Mouse (Mus musculus): ENCODE data around the gene Mettl21c. TPM values are rescaled to one million over a fixed set of nuclear protein-coding genes. Genes with fewer than 3 reads are reported as not detected.

Mettl21c gene
- polyA plus RNA-seq, 1 experiment: not detected

- Histone ChIP-seq H3K4me1 (ENCODE audit: control insufficient read depth, insufficient read depth, low read length) (no peaks in the 10 kb centered on the region), H3K4me3 (ENCODE audit: insufficient read depth, low read depth, low read length) (no peak overlapping the region), H3K27ac (ENCODE audit: insufficient read depth, low read depth, low read length) (no peak overlapping the region)
- TF ChIP-seq POLR2A (IDR thresholded peaks at IDR 0.05; ENCODE audit: insufficient read depth, low read depth, low read length) (no peak), CTCF (IDR thresholded peaks at IDR 0.05; ENCODE audit: insufficient read depth, low read depth, low read length) (no peak)
- 95% methylated on average over 5 of the region's 5 CpGs for WGBS
Measured at GRCm38 (mm10) chr1:44032948-44033347, 13.1 kb upstream of the Mettl21c start.

GRCm38 (mm10) chr1:44032213-44032612 is 12.4 kb upstream of the Mettl21c start:
- H3K27ac ChIP-seq (ENCODE audit: insufficient read depth, low read depth, low read length): no peak overlapping the region
- TF ChIP-seq CTCF (IDR thresholded peaks at IDR 0.05; ENCODE audit: insufficient read depth, low read depth, low read length) (no peak), POLR2A (IDR thresholded peaks at IDR 0.05; ENCODE audit: insufficient read depth, low read depth, low read length) (no peak)
- WGBS: 74% methylated on average over 2 of the region's 2 CpGs
- no peaks in the 10 kb centered on the region for H3K4me1 ChIP-seq (ENCODE audit: control insufficient read depth, insufficient read depth, low read length)
- no peak overlapping the region for H3K4me3 ChIP-seq (ENCODE audit: insufficient read depth, low read depth, low read length)

- Histone ChIP-seq H3K4me3 (ENCODE audit: insufficient read depth, low read depth, low read length) (no peak overlapping the region), H3K27ac (ENCODE audit: insufficient read depth, low read depth, low read length) (no peak overlapping the region), H3K4me1 (ENCODE audit: control insufficient read depth, insufficient read depth, low read length) (no peaks in the 10 kb centered on the region)
- WGBS: 81% methylated on average over 1 of the region's 1 CpGs
- no peak for TF ChIP-seq POLR2A (IDR thresholded peaks at IDR 0.05; ENCODE audit: insufficient read depth, low read depth, low read length)
- no peak for TF ChIP-seq CTCF (IDR thresholded peaks at IDR 0.05; ENCODE audit: insufficient read depth, low read depth, low read length)
Measured at GRCm38 (mm10) chr1:44027651-44028050, 7.8 kb upstream of the Mettl21c start.

- H3K4me1 ChIP-seq (ENCODE audit: control insufficient read depth, insufficient read depth, low read length): no peaks in the 10 kb centered on the region
- no peak overlapping the region for H3K27ac ChIP-seq (ENCODE audit: insufficient read depth, low read depth, low read length)
- no peak overlapping the region for H3K4me3 ChIP-seq (ENCODE audit: insufficient read depth, low read depth, low read length)
- no peak for TF ChIP-seq POLR2A (IDR thresholded peaks at IDR 0.05; ENCODE audit: insufficient read depth, low read depth, low read length)
- no peak for TF ChIP-seq CTCF (IDR thresholded peaks at IDR 0.05; ENCODE audit: insufficient read depth, low read depth, low read length)
- 88% methylated on average over 1 of the region's 1 CpGs for WGBS
Measured at GRCm38 (mm10) chr1:44022656-44023055, 2.8 kb upstream of the Mettl21c start.

- WGBS: 94% methylated on average over 2 of the region's 2 CpGs
- TF ChIP-seq CTCF (IDR thresholded peaks at IDR 0.05; ENCODE audit: insufficient read depth, low read depth, low read length) (no peak), POLR2A (IDR thresholded peaks at IDR 0.05; ENCODE audit: insufficient read depth, low read depth, low read length) (no peak)
- no peak overlapping the region for H3K4me3 ChIP-seq (ENCODE audit: insufficient read depth, low read depth, low read length)
- H3K4me1 ChIP-seq (ENCODE audit: control insufficient read depth, insufficient read depth, low read length): no peaks in the 10 kb centered on the region
- H3K27ac ChIP-seq (ENCODE audit: insufficient read depth, low read depth, low read length): no peak overlapping the region
Measured at GRCm38 (mm10) chr1:44015556-44015955, 4.3 kb downstream of the Mettl21c start.

GRCm38 (mm10) chr1:44004513-44004912 is 15.3 kb downstream of the Mettl21c start:
- TF ChIP-seq CTCF (IDR thresholded peaks at IDR 0.05; ENCODE audit: insufficient read depth, low read depth, low read length): no peak
- no peak for TF ChIP-seq POLR2A (IDR thresholded peaks at IDR 0.05; ENCODE audit: insufficient read depth, low read depth, low read length)
- 96% methylated on average over 2 of the region's 2 CpGs for WGBS
- Histone ChIP-seq H3K4me3 (ENCODE audit: insufficient read depth, low read depth, low read length) (no peak overlapping the region), H3K27ac (ENCODE audit: insufficient read depth, low read depth, low read length) (no peak overlapping the region), H3K4me1 (ENCODE audit: control insufficient read depth, insufficient read depth, low read length) (no peaks in the 10 kb centered on the region)

GRCm38 (mm10) chr1:43996914-43997589 is 22.8 kb downstream of the Mettl21c start:
- H3K4me3 ChIP-seq (ENCODE audit: insufficient read depth, low read depth, low read length): no peak overlapping the region
- no peaks in the 10 kb centered on the region for H3K4me1 ChIP-seq (ENCODE audit: control insufficient read depth, insufficient read depth, low read length)
- H3K27ac ChIP-seq (ENCODE audit: insufficient read depth, low read depth, low read length): no peak overlapping the region
- WGBS: 96% methylated on average over 4 of the region's 4 CpGs
- no peak for TF ChIP-seq CTCF (IDR thresholded peaks at IDR 0.05; ENCODE audit: insufficient read depth, low read depth, low read length)
- TF ChIP-seq POLR2A (IDR thresholded peaks at IDR 0.05; ENCODE audit: insufficient read depth, low read depth, low read length): no peak

GRCm38 (mm10) chr1:43971089-43971488 is 48.7 kb downstream of the Mettl21c start:
- TF ChIP-seq CTCF (IDR thresholded peaks at IDR 0.05; ENCODE audit: insufficient read depth, low read depth, low read length) (no peak), POLR2A (IDR thresholded peaks at IDR 0.05; ENCODE audit: insufficient read depth, low read depth, low read length) (no peak)
- no peak overlapping the region for H3K4me3 ChIP-seq (ENCODE audit: insufficient read depth, low read depth, low read length)
- H3K4me1 ChIP-seq (ENCODE audit: control insufficient read depth, insufficient read depth, low read length): no peaks in the 10 kb centered on the region; the same call in 1 of the 2 replicates
- H3K27ac ChIP-seq (ENCODE audit: insufficient read depth, low read depth, low read length): no peak overlapping the region
- 83% methylated on average over 3 of the region's 3 CpGs for WGBS

- Histone ChIP-seq H3K4me1 (ENCODE audit: control insufficient read depth, insufficient read depth, low read length) (no peaks in the 10 kb centered on the region; the same call in 1 of the 2 replicates), H3K4me3 (ENCODE audit: insufficient read depth, low read depth, low read length) (no peak overlapping the region), H3K27ac (ENCODE audit: insufficient read depth, low read depth, low read length) (no peak overlapping the region)
- WGBS: 61% methylated on average over 3 of the region's 3 CpGs
- TF ChIP-seq POLR2A (IDR thresholded peaks at IDR 0.05; ENCODE audit: insufficient read depth, low read depth, low read length): no peak
- TF ChIP-seq CTCF (IDR thresholded peaks at IDR 0.05; ENCODE audit: insufficient read depth, low read depth, low read length): no peak
Measured at GRCm38 (mm10) chr1:43969361-43969760, 50.5 kb downstream of the Mettl21c start.
